Mouse (Mus musculus) v-Abl transformed pro-B cells (cell line): ENCODE data around the gene Cd244a.

Source experiments
- in situ Hi-C, 2 experiments: fragments of 400-800 bp; cut with MboI; formaldehyde crosslinking; loops; one replicate each; pipeline ENCODE4 v1.15.1; 2025; ENCODE audit not compliant: unreplicated experiment in 2 of 2

The Cd244a gene

DNA sequence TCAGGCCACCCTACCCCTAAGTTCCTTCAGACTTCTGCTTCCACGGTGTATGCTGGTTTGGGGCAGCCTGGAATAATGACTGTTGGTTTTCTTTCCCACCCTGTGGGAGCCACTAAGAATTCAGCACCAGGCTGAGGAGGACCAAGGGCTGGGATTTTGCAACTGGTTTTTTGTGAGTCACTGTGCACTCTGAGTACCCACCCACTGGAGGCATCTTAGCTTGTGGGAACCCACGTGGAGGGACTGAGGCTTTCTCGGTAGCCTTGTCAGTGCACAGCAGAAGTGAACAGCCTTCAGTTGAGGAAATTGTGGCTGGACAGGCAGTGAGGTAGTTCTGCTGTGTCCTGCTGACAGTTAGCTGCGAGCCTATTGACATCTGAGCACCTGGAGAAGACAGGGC is at the start of gene Cd244a:
Gene Cd244a, plus strand, starts transcription at position 296 of the 400 bp plus-strand sequence.
- in situ Hi-C loops: loop anchor here in 1 of 2 experiments (25.0 kb wide), 1 partner anchor 1347 kb away; the partner anchor contains the start of gene Uhmk1

DNA sequence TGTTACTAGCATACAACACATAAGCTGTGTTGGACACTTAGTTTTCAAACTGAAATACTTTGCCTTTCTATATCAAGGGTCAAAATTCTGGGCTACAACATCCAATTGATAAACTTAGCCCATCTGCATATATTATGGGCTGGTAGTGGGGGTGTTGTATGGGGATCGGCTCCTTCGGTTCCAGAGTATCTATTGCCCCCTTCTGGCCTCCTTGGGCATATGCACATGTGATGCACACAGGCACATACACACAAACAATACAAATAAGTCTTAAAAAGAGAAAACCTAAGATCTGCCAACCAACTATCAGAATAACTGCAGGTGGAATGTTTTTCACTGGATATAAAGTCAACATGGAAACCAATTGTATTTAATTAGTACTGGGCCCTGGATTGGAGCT is 45.8 kb upstream of the Cd244a start:
- in situ Hi-C loops: loop anchor here in 1 of 2 experiments (10.0 kb wide), 1 partner anchor 52 kb away; no protein-coding TSS in a partner anchor

DNA sequence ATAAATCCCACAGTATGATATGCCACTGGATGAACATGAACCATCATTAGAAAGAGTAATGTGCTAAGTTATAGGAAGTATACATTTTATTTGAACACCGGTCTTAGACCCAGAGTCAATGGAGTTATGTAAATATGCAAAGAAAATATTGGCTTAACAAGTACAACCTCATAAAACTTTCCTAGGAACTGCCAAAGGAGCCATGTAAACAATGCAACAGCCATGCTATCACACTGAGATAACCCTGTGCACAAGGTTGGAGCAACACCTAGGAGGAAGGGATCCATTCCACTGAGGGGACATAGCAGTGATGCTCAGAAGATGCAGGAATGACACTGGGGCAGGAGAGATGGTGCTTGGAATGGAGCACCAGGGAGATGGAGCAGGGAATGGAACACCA is 45.2 kb upstream of the Cd244a start:
- in situ Hi-C loops: loop anchor here in 1 of 2 experiments (10.0 kb wide), 1 partner anchor 51 kb away; no protein-coding TSS in a partner anchor

DNA sequence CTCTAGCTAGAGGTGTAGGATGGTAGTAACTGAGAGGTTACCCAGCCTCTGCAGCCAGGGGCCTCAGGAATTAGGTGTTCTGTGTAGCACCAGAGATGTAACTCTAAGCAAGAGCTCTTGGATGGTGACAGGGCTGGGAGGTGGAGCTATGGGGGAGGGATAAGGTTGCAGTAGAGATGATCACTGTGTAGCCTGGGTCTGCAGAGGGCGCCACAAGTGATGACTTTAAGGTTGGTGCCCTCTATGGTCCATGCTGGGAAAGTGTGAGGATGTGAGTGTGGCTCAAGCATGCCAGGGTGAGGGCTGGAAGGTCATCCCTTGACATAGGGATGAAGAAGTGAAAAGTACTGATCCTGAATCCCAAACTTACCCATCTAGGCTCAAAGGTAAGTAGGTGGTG is 44.0 kb upstream of the Cd244a start:
- in situ Hi-C loops: loop anchor here in 1 of 2 experiments (10.0 kb wide), 1 partner anchor 50 kb away; no protein-coding TSS in a partner anchor

GRCm38 (mm10) chr1:171515557-171515956 is 43.4 kb upstream of the Cd244a start:
- in situ Hi-C loops: loop anchor here in 1 of 2 experiments (10.0 kb wide), 1 partner anchor 49 kb away; no protein-coding TSS in a partner anchor

- in situ Hi-C loops: loop anchor here (5.0 to 25.0 kb wide), 4 partner anchors 36 to 1856 kb away; no protein-coding TSS in a partner anchor
Observed at GRCm38 (mm10) chr1:171531367-171531766, 27.6 kb upstream of the Cd244a start.

DNA sequence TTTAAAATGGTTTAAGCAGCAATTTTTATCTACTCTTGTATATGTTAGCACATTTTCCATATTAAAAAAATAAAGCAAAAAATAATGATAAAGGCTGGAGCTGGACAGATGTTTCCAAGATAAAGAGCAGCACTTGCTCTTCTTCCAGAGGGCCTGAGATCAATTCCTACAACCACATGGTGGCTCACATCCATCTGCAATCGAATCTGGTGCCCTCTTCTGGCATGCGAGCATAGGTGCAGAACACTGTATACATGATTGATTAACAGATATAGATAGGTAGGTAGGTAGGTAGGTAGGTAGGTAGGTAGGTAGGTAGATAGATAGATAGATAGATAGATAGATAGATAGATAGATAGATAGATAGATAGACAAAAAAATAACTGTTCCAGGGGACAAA is 26.2 kb upstream of the Cd244a start:
- in situ Hi-C loops: loop anchor here (5.0 to 25.0 kb wide), 4 partner anchors 34 to 1854 kb away; no protein-coding TSS in a partner anchor

DNA sequence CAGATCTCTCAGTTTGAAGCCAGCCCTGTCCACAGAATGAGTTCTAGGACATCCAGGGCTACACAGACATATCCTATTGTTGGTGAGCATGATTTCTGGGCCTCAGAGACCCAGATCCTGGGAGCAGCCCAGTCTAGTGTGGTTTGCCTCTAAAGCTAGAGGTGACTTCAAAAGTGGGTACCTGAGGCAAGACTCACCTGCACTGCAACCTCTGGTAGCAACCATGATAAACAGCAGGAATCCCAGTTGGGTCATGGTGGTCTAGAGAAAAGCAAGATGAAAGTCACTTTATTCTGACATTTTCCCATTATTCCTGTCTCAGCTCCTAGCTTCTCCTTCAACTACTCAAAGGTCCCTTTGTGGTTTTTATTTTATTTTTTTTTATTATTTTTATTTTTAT is 24.4 kb upstream of the Cd244a start:
- in situ Hi-C loops: loop anchor here (5.0 to 25.0 kb wide), 4 partner anchors 33 to 1853 kb away; no protein-coding TSS in a partner anchor

DNA sequence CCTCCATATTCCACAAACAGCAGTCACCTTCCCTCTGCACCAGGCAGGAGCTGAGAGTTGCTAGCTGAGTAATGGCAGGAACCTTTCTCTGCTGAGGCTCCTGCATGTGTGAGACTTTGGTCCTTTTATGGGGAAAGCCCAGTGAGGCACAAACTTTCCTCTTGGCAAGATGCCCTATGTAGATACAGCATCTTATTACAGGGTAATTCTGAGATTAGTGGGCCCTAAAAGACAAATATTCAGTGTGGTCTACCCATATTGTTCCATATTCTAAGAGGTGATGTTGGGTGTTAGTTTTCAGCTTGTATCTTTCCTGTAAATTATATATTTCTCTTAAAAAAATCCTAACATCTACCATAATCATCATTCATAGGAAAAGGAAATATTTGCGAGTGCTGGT is 23.8 kb upstream of the Cd244a start, which contains the start of gene Itln1:
Gene Itln1, minus strand, starts transcription at position 101 of the 400 bp plus-strand sequence.
- in situ Hi-C loops: loop anchor here (25.0 kb wide), 3 partner anchors 1402 to 1852 kb away; no protein-coding TSS in a partner anchor

GRCm38 (mm10) chr1:171540694-171541093 is 18.3 kb upstream of the Cd244a start:
- in situ Hi-C loops: loop anchor here (25.0 kb wide), 3 partner anchors 1397 to 1847 kb away; no protein-coding TSS in a partner anchor

GRCm38 (mm10) chr1:171551326-171551725 is 7.7 kb upstream of the Cd244a start:
- in situ Hi-C loops: loop anchor here in 1 of 2 experiments (25.0 kb wide), 1 partner anchor 1339 kb away; the partner anchor contains the start of gene Uhmk1

GRCm38 (mm10) chr1:171552230-171552629 is 6.8 kb upstream of the Cd244a start:
- in situ Hi-C loops: loop anchor here in 1 of 2 experiments (25.0 kb wide), 1 partner anchor 1340 kb away; the partner anchor contains the start of gene Uhmk1

- in situ Hi-C loops: loop anchor here in 1 of 2 experiments (25.0 kb wide), 1 partner anchor 1341 kb away; the partner anchor contains the start of gene Uhmk1
Observed at GRCm38 (mm10) chr1:171553359-171554341, 5.3 kb upstream of the Cd244a start.

- in situ Hi-C loops: loop anchor here in 1 of 2 experiments (25.0 kb wide), 1 partner anchor 1344 kb away; the partner anchor contains the start of gene Uhmk1
Observed at GRCm38 (mm10) chr1:171556366-171556765, 2.6 kb upstream of the Cd244a start.

DNA sequence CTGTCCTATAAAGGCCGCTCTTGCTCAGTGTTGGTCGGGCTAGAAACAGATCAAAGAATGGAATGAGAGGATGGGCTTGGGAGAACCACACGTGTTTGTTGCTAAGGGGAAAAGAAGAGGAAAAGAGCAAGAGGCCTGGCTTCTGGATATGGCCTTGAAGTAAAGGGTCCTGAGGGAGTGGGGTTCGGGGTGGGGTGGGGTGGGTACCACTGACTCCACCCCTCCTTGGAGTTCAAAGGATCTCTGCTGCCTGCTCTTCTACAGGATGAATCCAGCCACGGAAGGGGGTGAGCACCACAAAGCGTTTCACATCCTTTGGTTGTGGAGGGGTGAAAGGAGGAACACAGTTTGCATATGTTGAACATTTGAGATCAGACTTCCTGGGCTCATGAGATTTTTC is 586 bp upstream of the Cd244a start:
- in situ Hi-C loops: loop anchor here in 1 of 2 experiments (25.0 kb wide), 1 partner anchor 1346 kb away; the partner anchor contains the start of gene Uhmk1

DNA sequence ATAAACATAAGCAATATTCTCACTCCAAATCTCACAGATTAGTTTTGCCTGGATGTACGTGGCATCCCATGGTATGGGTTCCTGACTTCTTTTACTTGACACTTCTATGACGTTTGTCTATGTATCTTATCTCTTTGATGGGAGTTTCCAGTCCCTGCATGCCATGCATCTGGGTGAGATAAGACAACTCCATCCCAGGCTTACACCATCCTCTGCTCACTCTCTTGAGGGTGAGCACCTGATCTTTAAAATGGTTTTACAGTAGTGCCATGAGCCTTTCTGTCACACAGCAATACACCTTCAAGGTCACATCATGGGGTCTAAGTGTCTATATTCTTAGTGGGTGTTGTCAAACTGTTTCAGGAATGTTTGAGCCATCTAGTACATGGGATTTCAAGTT is 1.3 kb downstream of the Cd244a start:
- in situ Hi-C loops: loop anchor here (10.0 to 25.0 kb wide), 2 partner anchors 45 to 1348 kb away; partner anchors contain the start of gene Uhmk1 (in 1 of the 2)

GRCm38 (mm10) chr1:171561200-171561599 is 2.2 kb downstream of the Cd244a start:
- in situ Hi-C loops: loop anchor here (10.0 to 25.0 kb wide), 2 partner anchors 46 to 1349 kb away; partner anchors contain the start of gene Uhmk1 (in 1 of the 2)

DNA sequence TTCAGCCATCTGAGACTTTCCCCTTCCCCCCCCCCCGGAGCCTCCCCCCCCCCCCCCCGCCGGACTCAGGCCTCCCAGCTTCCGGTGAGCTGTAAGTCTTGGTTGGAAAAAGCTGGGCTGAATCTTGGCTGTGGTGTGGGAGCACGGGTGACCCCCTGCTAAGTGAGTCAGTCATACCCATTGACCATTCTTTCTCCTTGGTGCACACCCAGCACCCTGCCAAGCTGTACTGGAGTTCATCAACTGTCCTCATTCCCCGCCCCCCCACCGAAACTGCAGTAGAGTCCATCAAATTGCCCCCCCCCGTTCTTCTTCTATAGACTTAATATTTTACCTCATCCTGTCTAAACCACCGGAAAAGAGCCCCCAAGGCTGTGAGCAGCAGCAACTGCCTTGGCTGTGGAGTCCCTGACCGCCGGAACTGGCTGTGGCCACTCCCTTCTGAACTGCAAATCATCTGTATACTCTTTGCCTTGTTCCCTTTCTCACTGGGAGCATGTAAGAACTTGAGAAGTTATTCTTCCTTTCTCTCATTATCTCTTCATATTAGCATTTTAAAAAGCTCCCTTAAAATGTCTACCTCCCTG is 2.7 kb downstream of the Cd244a start:
- in situ Hi-C loops: loop anchor here (10.0 to 25.0 kb wide), 2 partner anchors 47 to 1349 kb away; partner anchors contain the start of gene Uhmk1 (in 1 of the 2)

- in situ Hi-C loops: loop anchor here (10.0 to 25.0 kb wide), 2 partner anchors 48 to 1351 kb away; partner anchors contain the start of gene Uhmk1 (in 1 of the 2)
Observed at GRCm38 (mm10) chr1:171563042-171563441, 4.0 kb downstream of the Cd244a start.

- in situ Hi-C loops: loop anchor here (10.0 to 25.0 kb wide), 2 partner anchors 49 to 1352 kb away; partner anchors contain the start of gene Uhmk1 (in 1 of the 2)
Observed at GRCm38 (mm10) chr1:171564247-171564646, 5.3 kb downstream of the Cd244a start.
